Mouse (Mus musculus): Measurements from ENCODE around the gene Lig3. TPM values are rescaled to one million over a fixed set of nuclear protein-coding genes. Genes with fewer than 3 reads are reported as not detected.

The Lig3 gene
- polyA plus RNA-seq (2012; rRNA removed) = 23.8 and 27.0 TPM in 2 replicates

GRCm38 (mm10) chr11:82780983-82781903, at the start of gene Lig3:
Lig3 (plus strand) TSS chr11:82781108.

GRCm38 (mm10) chr11:82763742-82764437, 17.0 kb upstream of the Lig3 start, which contains the start of the genes Cct6b and Zfp830:
Cct6b (minus strand) TSS chr11:82764321.
Zfp830 (plus strand) TSS chr11:82764345.

Other genes with a start within 250 kb of the Lig3 start
- gene Cct6b, start 16.8 kb upstream of the Lig3 start, polyA plus RNA-seq (2012; rRNA removed) = 0.08 and 0.12 TPM in 2 replicates
- gene Zfp830, start 16.8 kb upstream of the Lig3 start, polyA plus RNA-seq (2012; rRNA removed) = 5.3 and 7.2 TPM in 2 replicates
- gene Rffl, start 90.1 kb downstream of the Lig3 start, polyA plus RNA-seq (2012; rRNA removed) = 11.7 and 12.7 TPM in 2 replicates
- gene Rad51d, start 109.5 kb downstream of the Lig3 start, polyA plus RNA-seq (2012; rRNA removed) = 18.5 and 26.8 TPM in 2 replicates
- 0.09 and 0.30 TPM in 2 replicates for gene Fndc8, start 111.0 kb downstream of the Lig3 start, polyA plus RNA-seq (2012; rRNA removed)
- 91.1 and 92.9 TPM in 2 replicates for gene Nle1, start 127.3 kb downstream of the Lig3 start, polyA plus RNA-seq (2012; rRNA removed)
- 8.5 and 12.4 TPM in 2 replicates for gene Unc45b, start 129.4 kb downstream of the Lig3 start, polyA plus RNA-seq (2012; rRNA removed)
- 2.1 and 2.2 TPM in 2 replicates for gene Slfn5, start 170.2 kb downstream of the Lig3 start, polyA plus RNA-seq (2012; rRNA removed)
- gene Slfn9, start 210.7 kb downstream of the Lig3 start, polyA plus RNA-seq (2012; rRNA removed) = 0.76 and 0.91 TPM in 2 replicates
- gene Slfn8, start 239.7 kb downstream of the Lig3 start, polyA plus RNA-seq (2012; rRNA removed) = 0.30 and 0.38 TPM in 2 replicates

Data from ovary, adult 2 months (tissue).